Mouse (Mus musculus) limb, embryonic 12.5 days (tissue): ENCODE measurements around the gene Mllt1. TPM values are rescaled to one million over a fixed set of nuclear protein-coding genes. Genes with fewer than 3 reads are reported as not detected.

ENCODE experiments used
- ATAC-seq: fragments of 200-750 bp; cut with Nextera tagmentation; 2 replicates; pipeline ENCODE4 v1.8.0; 2017; ENCODE audit warnings: low read depth, moderate TSS enrichment; ENCODE audit not compliant: insufficient number of reproducible peaks, insufficient read depth, low FRiP score, low TSS enrichment
- H3K27ac ChIP-seq: fragments of 300-500 bp; sonication (generic); 2 replicates; pipeline ENCODE4 v1.5.1; 2016; ENCODE audit warnings: mild to moderate bottlenecking, moderate library complexity
- H3K27me3 ChIP-seq: fragments of 300-500 bp; sonication (generic); 2 replicates; pipeline ENCODE4 v1.6.1; 2016; ENCODE audit warnings: mild to moderate bottlenecking, moderate library complexity
- H3K36me3 ChIP-seq: fragments of 300-500 bp; sonication (generic); 2 replicates; pipeline ENCODE4 v1.6.1; 2016; ENCODE audit warnings: mild to moderate bottlenecking, moderate library complexity
- H3K4me1 ChIP-seq: fragments of 300-500 bp; sonication (generic); replicated peaks from 2 replicates; pipeline ENCODE4 v1.6.1; 2016
- H3K4me2 ChIP-seq: fragments of 300-500 bp; sonication (generic); 2 replicates; pipeline ENCODE4 v1.6.1; 2016; ENCODE audit warnings: mild to moderate bottlenecking, moderate library complexity
- H3K4me3 ChIP-seq: fragments of 300-500 bp; sonication (generic); replicated peaks from 2 replicates; pipeline ENCODE4 v1.5.1; 2016; ENCODE audit warnings: mild to moderate bottlenecking
- H3K9ac ChIP-seq: fragments of 300-500 bp; sonication (generic); replicated peaks from 2 replicates; pipeline ENCODE4 v1.6.1; 2016; ENCODE audit warnings: mild to moderate bottlenecking, moderate library complexity
- H3K9me3 ChIP-seq: fragments of 300-500 bp; sonication (generic); 2 replicates; pipeline ENCODE4 v1.6.1; 2016; ENCODE audit warnings: mild to moderate bottlenecking, moderate library complexity
- WGBS: fragments of 180-500 bp; shearing (Covaris S2); methylation state at CpG from one replicate; pipeline ENCODE4 v1.1.7; 2016; 5-methylcytosine and 5-hydroxymethylcytosine counted together
- polyA plus RNA-seq: library from polyadenylated mRNA; unstranded; fragments of >200 nt; fragmentation: Nextera tagmentation; extraction: Ambion mirVana; gene quantifications from 2 replicates; pipeline ENCODE4 v1.2.1, GENCODE M21; 2016

Mllt1 gene
- polyA plus RNA-seq, 1 experiment from 2014 or later, result 93.0 TPM

- no peaks in the 10 kb centered on the region; the same call in 1 of the 2 replicates for H3K27me3 ChIP-seq
- no peak overlapping the region for H3K9ac ChIP-seq
- 91% methylated on average over 19 of the region's 19 CpGs for WGBS
- no peak overlapping the region for H3K4me2 ChIP-seq
- no peak for ATAC-seq
- no peak overlapping the region for H3K27ac ChIP-seq
- no peaks in the 10 kb centered on the region for H3K4me1 ChIP-seq
- H3K4me3 ChIP-seq, result no peak overlapping the region
- no peaks in the 10 kb centered on the region for H3K36me3 ChIP-seq
- H3K9me3 ChIP-seq, result no peaks in the 10 kb centered on the region
Measured at GRCm38 (mm10) chr17:56877426-56877825, 57.8 kb downstream of the Mllt1 start.

GRCm38 (mm10) chr17:56876981-56877380, 58.2 kb downstream of the Mllt1 start:
- ATAC-seq, result no peak
- Histone ChIP-seq H3K27me3 (no peaks in the 10 kb centered on the region; the same call in 1 of the 2 replicates), H3K9me3 (no peaks in the 10 kb centered on the region), H3K9ac (no peak overlapping the region), H3K4me3 (no peak overlapping the region), H3K36me3 (no peaks in the 10 kb centered on the region), H3K27ac (no peak overlapping the region), H3K4me1 (no peaks in the 10 kb centered on the region), H3K4me2 (no peak overlapping the region)
- 72% methylated on average over 8 of the region's 8 CpGs for WGBS

- Histone ChIP-seq H3K9me3 (no peaks in the 10 kb centered on the region), H3K36me3 (no peaks in the 10 kb centered on the region), H3K4me3 (no peak overlapping the region), H3K27ac (no peak overlapping the region), H3K4me1 (no peaks in the 10 kb centered on the region), H3K4me2 (no peak overlapping the region), H3K9ac (no peak overlapping the region), H3K27me3 (no peaks in the 10 kb centered on the region; the same call in 1 of the 2 replicates)
- no peak for ATAC-seq
- WGBS, result 87% methylated on average over 3 of the region's 3 CpGs
Measured at GRCm38 (mm10) chr17:56876465-56876864, 58.8 kb downstream of the Mllt1 start.

DNA sequence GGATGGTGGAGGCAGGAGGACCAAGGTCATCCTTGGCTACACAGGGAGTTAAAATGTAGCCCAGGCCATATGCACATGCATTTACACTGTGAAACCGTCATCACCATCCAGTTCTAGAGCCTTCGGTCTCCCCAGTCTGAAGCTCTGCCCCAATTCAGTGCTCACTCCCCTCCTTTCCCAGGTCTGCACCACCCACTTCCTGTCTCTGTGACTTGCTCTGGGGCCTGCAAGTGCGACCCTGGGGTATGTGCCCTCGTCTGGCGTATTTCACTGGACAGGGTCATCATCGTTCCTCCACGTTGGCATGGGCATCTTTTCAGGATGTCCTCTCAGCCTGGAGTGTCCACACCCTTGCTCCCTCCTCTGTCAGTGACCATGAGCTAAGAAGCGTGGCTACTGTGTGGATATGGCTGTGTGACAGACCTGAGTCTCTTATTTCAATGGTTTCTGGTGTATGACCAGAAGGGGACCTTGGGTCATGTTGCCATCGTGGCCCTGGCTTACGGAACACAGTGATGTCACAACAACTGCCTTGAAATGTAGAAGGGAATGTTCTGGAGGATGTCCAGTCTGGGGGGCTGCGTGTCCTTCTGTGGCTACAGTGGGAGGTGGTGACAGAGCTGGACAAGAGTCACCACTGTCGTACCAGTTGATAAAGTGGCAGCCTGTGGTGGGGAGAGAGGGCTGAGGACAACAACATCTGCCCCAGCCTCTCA, 60.1 kb downstream of the Mllt1 start, which contains the start of gene 1700061G19Rik:
Gene 1700061G19Rik, plus strand, starts transcription at position 542 of the 716 bp plus-strand sequence.
- Histone ChIP-seq H3K4me2 (no peak within 1 kb of the TSS), H3K4me3 (no peak within 1 kb of the TSS), H3K9ac (no peak within 1 kb of the TSS), H3K9me3 (no peaks in the 10 kb centered on the region), H3K36me3 (no peaks in the 10 kb centered on the region), H3K27ac (no peak within 1 kb of the TSS), H3K4me1 (no peaks in the 10 kb centered on the region), H3K27me3 (no peaks in the 10 kb centered on the region; the same call in 1 of the 2 replicates)
- no peak for ATAC-seq
- WGBS, result 85% methylated on average over 12 of the region's 12 CpGs

DNA sequence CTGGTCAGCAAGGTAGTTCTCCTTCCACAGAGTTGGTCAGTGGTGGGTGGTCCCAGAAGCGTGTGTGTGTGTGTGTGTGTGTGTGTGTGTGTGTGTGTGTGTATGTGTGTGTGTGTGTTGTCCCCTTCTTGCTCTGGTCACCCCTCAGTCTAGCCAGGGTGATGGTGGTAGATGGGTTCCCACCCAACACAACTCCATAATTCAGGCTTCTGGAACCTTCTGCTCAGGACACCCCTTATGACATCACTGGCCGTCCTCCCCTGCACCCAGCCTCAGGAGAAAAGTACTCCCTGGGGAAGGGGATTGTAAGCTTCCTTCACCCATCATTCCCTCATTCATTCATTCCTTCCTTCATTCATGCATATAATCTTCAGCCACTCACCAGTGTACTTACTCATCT, 61.0 kb downstream of the Mllt1 start, which contains the start of gene Acsbg2:
Gene Acsbg2, minus strand, starts transcription at position 211 of the 400 bp plus-strand sequence.
- H3K36me3 ChIP-seq, result no peaks in the 10 kb centered on the region
- H3K27me3 ChIP-seq, result no peaks in the 10 kb centered on the region; the same call in 1 of the 2 replicates
- H3K27ac ChIP-seq, result no peak within 1 kb of the TSS
- no peak within 1 kb of the TSS for H3K4me2 ChIP-seq
- no peaks in the 10 kb centered on the region for H3K4me1 ChIP-seq
- H3K4me3 ChIP-seq, result no peak within 1 kb of the TSS
- ATAC-seq, result no peak
- no peaks in the 10 kb centered on the region for H3K9me3 ChIP-seq
- H3K9ac ChIP-seq, result no peak within 1 kb of the TSS
- WGBS, result 62% methylated on average over 1 of the region's 2 CpGs

DNA sequence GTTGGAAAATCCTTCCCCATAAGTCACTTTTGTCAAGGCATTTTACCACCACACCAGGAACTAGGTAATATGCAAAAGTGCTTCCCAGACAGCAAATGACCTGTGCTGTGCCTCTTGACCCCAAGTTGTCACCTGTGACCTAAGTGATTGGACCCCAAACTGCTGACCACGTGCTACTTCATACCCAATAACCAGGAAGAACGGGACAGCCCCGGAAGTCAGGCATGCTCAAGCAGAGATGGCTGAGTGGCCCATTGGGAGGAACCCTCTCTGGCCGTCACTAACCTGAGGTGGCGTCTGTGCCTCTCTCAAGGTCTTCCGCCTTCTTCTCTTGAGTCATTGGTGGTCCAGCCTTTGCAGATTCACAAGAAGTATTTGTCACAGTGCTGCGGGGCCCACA, 62.7 kb downstream of the Mllt1 start:
- WGBS, result 76% methylated on average over 7 of the region's 7 CpGs
- Histone ChIP-seq H3K27ac (no peak overlapping the region), H3K27me3 (no peaks in the 10 kb centered on the region; the same call in 1 of the 2 replicates), H3K4me3 (no peak overlapping the region), H3K36me3 (no peaks in the 10 kb centered on the region), H3K9me3 (no peaks in the 10 kb centered on the region), H3K4me2 (no peak overlapping the region), H3K4me1 (no peaks in the 10 kb centered on the region), H3K9ac (no peak overlapping the region)
- no peak for ATAC-seq

- Histone ChIP-seq H3K4me2 (no peak overlapping the region), H3K4me1 (no peaks in the 10 kb centered on the region), H3K36me3 (no peaks in the 10 kb centered on the region), H3K9ac (no peak overlapping the region), H3K4me3 (no peak overlapping the region), H3K9me3 (peaks cover 7% of the 10 kb centered on the region), H3K27ac (no peak overlapping the region), H3K27me3 (no peaks in the 10 kb centered on the region)
- ATAC-seq, result no peak
- WGBS, result 84% methylated on average over 8 of the region's 8 CpGs
Measured at GRCm38 (mm10) chr17:56871767-56872166, 63.4 kb downstream of the Mllt1 start.

DNA sequence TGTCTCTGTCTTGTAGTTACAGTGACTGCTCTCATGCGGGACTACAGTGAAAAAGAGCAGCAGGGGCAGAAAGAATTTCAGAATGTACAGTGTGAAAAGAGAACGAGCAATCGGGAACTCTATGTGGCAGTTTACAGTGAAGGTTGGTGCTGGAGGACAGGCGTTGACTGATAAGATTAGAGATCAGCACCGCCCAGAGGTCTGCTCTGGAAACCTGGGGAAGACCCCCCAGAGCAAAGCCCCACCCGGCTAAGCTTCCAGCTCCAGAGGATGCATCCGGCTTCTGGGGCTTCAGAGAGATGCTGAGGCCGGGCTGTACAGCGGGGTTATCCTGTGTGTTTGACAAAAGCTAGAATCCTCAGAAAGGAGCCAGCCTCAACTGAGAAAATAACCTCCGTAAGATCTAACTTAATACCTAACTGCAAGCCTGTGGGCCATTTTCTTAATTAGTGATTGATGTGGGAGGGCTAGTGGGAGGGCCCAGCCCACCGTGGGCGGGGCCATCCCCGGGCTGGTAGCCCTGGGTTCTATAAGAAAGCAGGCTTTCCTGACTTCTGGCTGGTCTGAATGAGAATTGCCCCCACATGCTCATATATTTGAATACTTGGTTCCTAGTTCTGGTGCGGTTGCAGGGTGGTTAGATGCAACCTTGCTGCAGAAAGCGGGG, 64.8 kb downstream of the Mllt1 start:
- H3K9ac ChIP-seq, result no peak overlapping the region
- peaks cover 14% of the 10 kb centered on the region for H3K9me3 ChIP-seq
- WGBS, result 68% methylated on average over 15 of the region's 15 CpGs
- ATAC-seq, result no peak
- H3K36me3 ChIP-seq, result no peaks in the 10 kb centered on the region
- no peak overlapping the region for H3K4me3 ChIP-seq
- no peaks in the 10 kb centered on the region for H3K27me3 ChIP-seq
- H3K4me1 ChIP-seq, result no peaks in the 10 kb centered on the region
- H3K4me2 ChIP-seq, result no peak overlapping the region
- H3K27ac ChIP-seq, result no peak overlapping the region

GRCm38 (mm10) chr17:56869481-56869977, 65.7 kb downstream of the Mllt1 start:
- Histone ChIP-seq H3K4me2 (no peak overlapping the region), H3K27me3 (no peaks in the 10 kb centered on the region), H3K27ac (no peak overlapping the region), H3K4me3 (no peak overlapping the region), H3K9me3 (peaks cover 14% of the 10 kb centered on the region), H3K36me3 (no peaks in the 10 kb centered on the region), H3K4me1 (no peaks in the 10 kb centered on the region), H3K9ac (no peak overlapping the region)
- WGBS, result 70% methylated on average over 9 of the region's 9 CpGs
- ATAC-seq, result no peak

- Histone ChIP-seq H3K27me3 (no peaks in the 10 kb centered on the region; the same call in 1 of the 2 replicates), H3K9me3 (peaks cover 14% of the 10 kb centered on the region), H3K9ac (no peak overlapping the region), H3K4me2 (no peak overlapping the region), H3K4me3 (no peak overlapping the region), H3K27ac (no peak overlapping the region), H3K4me1 (no peaks in the 10 kb centered on the region), H3K36me3 (no peaks in the 10 kb centered on the region)
- 74% methylated on average over 7 of the region's 7 CpGs for WGBS
- ATAC-seq, result no peak
Measured at GRCm38 (mm10) chr17:56866071-56866470, 69.1 kb downstream of the Mllt1 start.

GRCm38 (mm10) chr17:56861197-56861596, 74.0 kb downstream of the Mllt1 start:
- H3K4me3 ChIP-seq, result no peak overlapping the region
- H3K36me3 ChIP-seq, result no peaks in the 10 kb centered on the region
- no peak overlapping the region for H3K4me2 ChIP-seq
- H3K9me3 ChIP-seq, result 0 out of 2 replicates have a peak, but pooled peaks cover under 1% of the 10 kb centered on the region
- WGBS, result 44% methylated on average over 3 of the region's 3 CpGs
- no peaks in the 10 kb centered on the region; the same call in 1 of the 2 replicates for H3K27me3 ChIP-seq
- H3K27ac ChIP-seq, result no peak overlapping the region
- H3K4me1 ChIP-seq, result no peaks in the 10 kb centered on the region
- ATAC-seq, result no peak
- no peak overlapping the region for H3K9ac ChIP-seq
